Mouse (Mus musculus): ENCODE results near the gene Trim41. TPM values are rescaled to one million over a fixed set of nuclear protein-coding genes. Genes with fewer than 3 reads are reported as not detected.

Trim41 gene
- total RNA-seq, 2 experiments from 2014 or later = 12.6 to 72.7 TPM

DNA sequence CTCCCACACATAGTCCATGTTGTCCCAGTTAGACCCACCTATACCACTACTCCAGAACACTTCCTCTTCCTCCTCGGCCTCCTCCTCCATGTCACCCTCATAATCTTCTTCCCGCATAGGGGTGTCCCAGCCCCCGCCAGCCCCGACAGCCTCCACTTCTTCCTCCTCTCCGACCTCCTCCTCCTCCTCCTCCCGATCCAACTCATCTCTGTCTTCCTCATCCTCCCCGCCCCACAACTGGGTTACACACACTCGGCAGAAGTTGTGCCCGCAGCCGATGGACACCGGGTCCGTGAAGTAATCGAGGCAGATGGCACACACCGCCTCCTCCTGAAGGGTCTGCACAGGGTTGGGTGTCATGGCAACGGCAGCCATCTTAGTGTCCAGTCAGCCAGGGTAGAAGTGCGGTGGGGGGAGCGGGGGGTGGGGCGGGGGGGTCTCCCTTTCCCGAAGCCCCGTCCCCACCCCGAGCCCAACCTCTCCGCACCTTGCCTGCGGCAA lies 822 bp downstream of the Trim41 start:
- peak; percentile 14 for ATAC-seq (replicated peaks; ENCODE audit: poor library complexity)

DNA sequence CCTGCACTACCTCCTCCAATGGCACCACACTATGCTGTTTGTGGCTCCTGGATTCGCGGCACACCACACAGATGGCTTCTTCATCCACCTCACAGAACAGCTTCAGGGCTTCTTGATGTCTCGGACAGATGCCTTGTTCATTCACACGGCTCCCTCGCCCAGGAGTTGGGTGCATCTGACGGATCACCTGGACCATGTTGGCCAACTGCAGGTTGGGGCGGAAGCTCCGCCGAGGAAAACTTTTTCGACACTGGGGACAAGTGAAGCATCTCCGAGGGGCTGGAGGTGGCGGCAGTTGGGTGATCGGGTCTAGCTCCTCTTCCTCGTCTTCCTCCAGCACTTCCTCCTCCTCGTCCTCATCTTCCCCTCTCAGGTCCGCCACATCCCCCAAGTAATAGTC lies 1.3 kb downstream of the Trim41 start:
- ATAC-seq (replicated peaks; ENCODE audit: poor library complexity) = no peak

DNA sequence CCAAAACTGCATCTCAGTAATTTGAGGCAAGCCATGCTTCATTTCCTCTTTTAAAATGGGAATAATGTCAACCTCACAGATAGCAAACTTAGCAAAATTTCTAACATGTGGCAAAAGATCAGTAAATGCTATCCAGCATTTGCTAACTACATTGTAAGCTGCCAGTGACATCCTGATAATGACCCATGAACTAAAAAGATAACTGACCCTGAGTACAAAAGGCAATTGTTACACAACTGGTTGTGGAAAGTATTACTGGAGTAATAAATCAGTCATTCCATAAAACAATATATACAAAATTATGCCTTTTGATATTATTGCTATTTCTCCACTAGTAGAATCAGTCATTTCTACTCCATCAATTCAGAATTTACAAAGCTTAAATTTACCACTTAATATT lies 3.4 kb downstream of the Trim41 start:
- no peak for ATAC-seq (replicated peaks; ENCODE audit: poor library complexity)

DNA sequence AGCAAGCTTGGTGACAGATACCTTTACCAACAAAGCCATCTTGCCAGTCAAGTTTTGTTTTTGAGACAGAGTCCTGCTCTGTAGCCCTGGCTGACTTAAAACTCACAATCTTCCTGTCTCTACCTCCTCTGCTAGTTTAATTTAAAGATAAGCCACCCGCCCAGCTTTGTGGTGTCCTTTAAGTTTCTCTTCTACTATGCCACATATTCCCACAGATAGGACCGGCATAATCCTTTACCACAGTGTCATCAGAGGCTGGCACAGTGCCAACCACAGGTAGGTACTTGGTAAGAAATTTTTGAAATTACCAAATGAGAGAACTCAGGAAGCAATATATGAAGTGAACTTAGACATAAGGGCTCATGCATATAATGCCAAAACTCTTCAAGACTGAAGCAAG lies 7.0 kb downstream of the Trim41 start:
- 0 out of 2 replicates have a peak, but pooled peaks have one; percentile 9 for ATAC-seq (replicated peaks; ENCODE audit: poor library complexity)

DNA sequence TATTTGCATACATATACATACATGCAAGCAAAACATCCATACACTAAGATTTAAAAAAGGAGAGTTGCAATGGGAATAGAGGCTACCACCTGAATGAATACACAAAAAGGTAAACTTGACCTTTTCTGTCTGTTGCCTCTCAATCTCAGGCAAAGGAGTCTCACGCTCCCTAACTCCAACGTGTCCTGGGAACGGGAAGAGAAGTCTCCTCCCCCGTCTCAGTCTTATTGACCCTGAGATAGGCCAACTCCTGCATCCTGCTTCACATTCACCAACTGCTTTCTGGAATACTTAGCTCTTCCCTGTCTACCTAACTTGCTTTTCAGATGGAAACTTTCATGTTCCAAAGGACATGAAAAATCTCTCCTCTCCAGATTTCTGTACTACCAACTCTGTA lies 7.7 kb downstream of the Trim41 start:
- no peak for ATAC-seq (replicated peaks; ENCODE audit: poor library complexity)

DNA sequence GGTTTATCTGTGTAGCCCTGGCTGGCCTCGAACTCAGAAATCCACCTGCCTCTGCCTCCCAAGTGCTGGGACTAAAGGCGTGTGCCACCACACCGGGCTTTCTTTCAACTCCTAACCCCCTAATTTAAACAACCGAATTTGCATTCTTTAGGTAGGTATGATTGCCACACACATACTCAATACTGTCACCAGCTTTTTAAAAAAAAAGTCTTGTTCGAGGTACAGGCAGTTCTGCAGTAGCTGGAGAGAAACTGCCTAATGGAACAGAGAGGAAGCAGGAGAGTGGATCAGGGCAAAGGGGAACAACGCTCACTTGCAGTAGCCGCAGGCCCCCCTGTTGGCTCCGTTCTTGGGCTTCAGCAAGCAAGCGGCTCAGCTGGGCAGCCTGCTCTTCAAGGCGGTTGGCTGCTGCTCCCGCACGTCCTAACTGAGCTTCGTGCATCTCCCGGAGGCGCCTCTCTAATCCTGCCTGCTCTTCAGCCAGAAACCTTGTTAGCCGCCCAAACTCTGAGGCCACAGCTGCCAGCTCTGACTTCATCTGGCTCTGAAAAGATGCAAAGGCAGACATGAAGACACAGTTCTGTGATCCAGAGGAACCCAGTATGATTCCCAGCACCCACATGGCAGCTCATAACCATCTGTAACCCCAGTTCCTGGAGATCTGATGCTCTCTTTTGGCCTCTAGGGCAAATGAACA lies 8.3 kb downstream of the Trim41 start:
- ATAC-seq (replicated peaks; ENCODE audit: poor library complexity) = 0 out of 2 replicates have a peak, but pooled peaks have one; percentile 5

DNA sequence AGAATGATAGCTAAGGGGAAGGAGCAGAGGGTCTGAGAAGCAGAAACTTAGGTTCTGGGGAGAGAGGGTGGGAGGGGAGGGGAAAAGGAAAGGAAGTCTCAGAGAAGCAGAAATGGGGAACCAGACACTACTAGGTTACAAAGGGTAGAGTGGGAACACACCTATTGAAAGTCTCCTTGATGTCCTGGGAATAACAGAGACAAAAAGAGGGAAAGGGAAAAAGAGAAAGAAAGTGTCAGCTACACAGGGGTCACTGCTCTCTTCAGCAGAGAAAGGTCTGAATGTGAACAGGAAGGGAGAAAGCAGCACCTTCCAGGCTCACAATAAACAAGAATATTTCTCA lies 8.9 kb downstream of the Trim41 start:
- ATAC-seq (replicated peaks; ENCODE audit: poor library complexity) = no peak

DNA sequence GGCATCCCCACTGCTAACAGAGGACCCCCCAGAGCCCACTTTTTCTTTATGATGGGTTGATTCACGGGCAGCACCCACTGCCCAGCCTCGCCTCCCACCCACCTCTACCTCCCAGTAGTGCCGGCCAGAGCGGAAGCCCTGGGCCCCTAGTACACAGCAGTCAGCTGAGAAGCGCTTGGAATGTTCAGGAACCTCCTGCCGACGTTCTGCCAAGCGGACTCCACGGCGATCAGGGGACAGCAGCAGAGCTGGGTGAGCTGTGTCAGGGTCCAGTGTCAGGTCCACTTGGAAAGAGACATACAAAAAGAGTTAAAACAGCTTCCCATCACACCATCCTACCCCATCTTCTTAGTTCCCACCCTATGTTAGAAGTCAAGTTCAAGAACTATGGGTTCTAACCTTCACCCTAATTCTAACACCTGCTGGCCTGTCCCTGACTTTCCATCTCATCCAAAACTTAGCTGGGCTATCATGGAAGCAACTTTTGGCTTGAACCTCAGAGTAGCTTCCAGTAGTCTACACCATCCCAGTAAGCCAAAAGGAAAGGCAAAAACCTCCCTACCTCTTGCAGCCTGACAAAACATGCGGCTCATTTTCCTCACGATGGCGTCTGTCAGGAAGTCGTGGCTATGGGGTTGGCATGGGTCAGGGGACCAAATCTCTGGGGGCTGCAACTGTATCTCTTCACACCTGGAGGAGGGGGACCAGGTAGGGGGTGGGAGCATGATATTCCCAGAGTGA lies 9.4 kb downstream of the Trim41 start:
- peak; percentile 5; the same call in 1 of the 2 replicates for ATAC-seq (replicated peaks; ENCODE audit: poor library complexity)

DNA sequence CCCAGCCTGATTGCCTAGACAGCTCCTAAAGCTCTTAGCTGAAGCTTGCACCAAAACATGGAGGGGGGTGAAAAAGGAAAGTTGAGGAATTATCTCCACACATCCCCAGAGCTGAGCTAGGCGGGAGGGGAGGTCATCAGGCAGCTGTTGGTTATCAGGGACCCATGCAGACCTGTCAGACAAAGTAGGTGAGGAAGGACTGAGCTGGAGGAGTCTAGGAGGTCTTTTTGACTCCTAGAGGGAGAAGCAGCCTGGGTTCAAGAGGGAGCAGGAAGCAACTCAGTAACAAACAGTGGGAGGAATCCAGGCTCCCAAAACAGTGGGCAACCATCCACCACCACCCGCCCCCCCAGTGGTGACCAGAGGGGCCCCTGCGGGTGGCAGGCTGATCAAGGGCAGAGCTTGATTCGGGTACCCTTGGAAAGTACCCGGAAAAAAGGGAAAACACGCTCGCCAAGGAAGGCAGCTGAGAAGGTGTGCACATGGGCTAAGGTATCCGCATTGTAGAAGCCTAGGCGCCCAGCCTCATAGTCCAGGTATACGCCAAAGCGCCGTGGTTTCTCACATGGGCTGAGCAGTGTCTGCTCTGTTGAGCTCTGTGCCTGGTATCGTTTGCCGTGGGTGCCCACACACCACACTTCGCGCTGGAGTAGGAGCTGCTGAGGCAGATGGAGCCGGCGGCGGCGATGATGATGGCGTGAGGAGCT lies 10.1 kb downstream of the Trim41 start:
- peak; percentile 38 for ATAC-seq (replicated peaks; ENCODE audit: poor library complexity)

DNA sequence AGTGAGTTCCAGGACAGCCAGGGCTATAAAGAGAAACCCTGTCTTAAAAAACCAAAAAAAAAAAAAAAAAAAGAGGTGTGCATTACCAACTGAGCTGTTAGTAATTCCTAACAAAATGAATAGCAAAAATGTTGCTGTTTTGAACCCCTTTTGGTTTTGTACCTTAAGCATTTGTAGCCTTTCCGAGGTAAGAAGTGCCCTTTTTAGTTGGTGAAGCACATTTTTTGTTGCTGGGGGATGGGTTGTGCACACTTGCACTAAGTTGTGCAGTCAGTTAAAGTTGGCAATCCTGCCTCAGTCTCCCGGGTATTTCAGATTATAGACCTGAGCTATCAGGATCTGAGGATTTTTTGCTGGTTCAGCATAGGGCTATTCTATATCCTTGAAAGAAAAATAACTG lies 12.2 kb downstream of the Trim41 start:
- no peak for ATAC-seq (replicated peaks; ENCODE audit: poor library complexity)

DNA sequence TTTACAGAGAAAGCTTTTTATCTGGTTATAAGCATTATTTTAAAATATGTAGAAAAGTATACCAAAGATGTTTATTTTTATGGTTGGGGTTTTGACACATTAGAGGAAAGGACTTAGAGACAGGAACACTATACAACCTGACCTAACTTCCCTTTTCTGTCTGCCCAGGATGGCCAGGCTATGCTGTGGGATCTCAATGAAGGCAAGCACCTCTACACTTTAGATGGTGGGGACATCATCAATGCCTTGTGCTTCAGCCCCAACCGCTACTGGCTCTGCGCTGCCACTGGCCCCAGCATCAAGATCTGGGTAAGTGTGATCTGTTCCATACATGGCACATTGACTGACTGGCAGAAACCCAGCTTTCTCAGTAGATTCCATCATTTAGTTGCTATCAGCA lies 13.2 kb downstream of the Trim41 start:
- ATAC-seq (replicated peaks; ENCODE audit: poor library complexity) = no peak

DNA sequence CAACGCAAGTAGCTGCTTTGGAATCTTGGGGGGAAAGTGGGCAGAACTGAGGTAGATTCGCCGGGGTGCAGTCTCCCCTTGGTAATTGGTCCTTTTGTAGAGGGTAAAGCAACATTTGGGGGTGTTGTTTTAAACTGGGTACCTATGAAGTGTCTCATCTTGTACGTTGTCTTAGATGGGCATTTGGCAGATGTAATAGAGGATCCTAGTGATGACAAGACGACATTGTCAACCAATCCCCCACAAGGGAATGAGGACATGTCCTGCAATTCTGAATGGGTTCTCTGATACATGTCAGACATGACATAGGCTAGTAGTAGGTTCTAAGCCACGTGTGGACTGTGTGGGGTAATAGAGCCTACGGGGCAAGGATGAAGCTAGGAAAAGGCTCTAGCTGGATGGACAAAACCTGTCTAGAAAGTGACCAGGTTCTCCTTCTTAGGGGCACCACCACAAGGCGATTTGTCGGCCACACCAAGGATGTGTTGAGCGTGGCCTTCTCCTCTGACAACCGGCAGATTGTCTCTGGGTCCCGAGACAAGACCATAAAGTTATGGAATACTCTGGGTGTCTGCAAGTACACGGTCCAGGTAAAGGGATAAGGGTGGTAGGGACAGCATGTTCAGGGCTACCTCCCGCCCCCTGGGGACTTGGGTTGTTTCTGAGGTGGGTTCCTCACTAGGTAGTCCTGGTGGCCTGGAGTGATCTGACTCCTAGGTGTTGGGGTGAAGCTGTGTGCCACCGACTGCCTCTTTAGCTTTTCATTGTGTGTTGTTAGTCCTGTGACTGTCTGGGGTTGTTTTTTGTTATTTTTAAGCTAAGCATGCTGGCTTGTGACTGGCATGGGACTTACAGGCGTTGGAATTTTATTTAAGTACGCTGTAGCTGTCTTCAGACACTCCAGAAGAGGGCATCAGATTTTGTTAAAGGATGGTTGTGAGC lies 15.1 kb downstream of the Trim41 start:
- ATAC-seq (replicated peaks; ENCODE audit: poor library complexity) = no peak

DNA sequence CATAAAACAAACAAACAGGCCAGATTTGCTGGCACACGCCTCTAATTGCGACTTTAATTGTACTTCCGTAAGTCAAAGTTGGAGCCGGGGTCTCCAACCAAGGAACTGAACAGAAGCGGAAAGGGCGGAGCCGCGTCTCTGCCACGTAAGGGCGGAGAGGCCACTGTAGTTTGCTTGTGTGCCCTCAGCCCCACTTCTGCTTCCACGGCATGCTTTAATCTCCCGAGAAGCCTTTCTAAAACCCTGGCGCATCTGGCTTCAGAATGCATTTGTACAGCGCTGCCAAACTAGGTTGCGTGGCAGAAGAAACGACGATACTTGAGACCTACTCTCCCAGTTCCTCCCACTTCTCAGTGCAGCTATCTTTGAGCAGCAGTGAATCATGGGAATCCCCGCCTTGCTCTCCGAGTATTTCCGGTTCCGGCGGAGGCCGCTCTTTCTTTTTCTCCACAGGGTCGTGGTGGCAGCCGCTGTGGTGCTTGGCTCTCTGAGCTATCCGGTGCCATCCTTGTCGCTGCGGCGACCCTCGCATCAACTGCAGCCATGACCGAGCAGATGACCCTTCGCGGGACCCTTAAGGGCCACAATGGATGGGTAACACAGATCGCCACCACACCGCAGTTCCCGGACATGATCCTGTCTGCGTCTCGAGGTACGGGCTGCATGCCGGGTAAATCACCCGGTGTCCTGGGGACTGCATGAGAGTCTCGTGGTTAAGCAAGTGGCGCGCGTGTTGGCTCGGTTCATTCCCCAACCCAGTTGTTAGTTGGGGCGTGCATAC lies 17.0 kb downstream of the Trim41 start, which contains the start of gene Rack1:
Rack1 (plus strand) TSS at position 412 of the 781 bp plus-strand sequence.
- ATAC-seq (replicated peaks; ENCODE audit: poor library complexity) = peak; percentile 83

DNA sequence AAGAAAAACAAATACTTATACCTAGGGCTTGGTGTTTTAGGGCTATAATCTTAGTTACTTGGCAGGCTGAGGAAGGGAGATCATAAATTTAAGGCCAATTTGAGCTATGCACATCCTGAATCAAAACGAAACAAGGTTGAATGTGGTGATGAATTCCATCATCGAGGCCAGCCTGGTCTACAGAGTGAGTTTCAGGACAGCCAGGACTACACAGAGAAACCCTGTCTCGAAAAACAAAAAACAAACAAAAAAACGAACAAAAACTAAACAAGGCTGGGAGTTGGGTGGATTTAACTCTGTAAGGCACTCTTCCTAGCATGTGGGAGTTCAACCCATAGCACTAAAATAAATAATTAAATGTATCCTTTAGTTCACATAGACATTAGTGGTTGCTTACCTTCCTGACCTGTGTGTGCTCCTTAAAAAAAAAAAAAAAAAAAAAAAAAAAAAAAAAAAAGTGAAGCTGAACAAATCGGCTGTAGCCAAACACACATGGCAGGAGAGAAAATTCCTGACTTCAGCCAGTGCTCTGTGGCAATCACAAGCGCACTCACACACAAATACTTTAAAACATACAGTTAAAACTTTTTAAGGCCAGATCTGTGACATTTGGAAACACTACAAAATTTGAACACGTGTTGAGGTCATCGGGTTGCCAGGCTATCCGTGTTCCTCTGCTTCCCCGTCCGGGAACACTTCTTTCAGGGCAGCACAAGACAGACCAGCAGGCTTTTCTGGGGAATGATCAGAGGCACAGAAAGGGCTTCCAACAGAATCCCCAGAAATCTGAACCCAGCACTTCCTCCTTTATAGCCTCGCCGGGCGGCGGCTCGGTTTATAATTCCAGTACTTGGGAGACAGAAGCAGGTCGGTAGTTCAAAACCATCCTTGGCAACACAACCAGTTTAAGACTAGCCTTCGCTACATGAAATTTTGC lies 17.9 kb downstream of the Trim41 start:
- peak; percentile 1; the same call in 1 of the 2 replicates for ATAC-seq (replicated peaks; ENCODE audit: poor library complexity)

DNA sequence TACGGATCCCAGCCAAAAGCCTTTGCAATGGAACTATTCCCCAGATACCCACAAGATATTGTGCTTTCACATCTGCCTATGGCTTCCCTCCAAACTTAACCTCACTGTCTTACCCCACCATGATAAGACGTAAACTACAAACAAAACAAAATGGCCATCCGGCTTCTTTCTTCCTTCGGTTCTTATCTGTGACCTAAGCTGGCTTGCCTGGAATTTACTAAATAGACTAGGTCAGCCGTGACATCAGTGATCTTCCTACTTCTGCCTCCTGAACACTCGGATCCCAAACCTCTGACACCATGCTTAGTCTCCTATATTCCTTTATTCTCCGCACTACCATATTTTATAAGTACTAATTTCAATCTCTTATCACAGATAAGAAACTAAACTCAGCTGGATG lies 18.8 kb downstream of the Trim41 start:
- no peak for ATAC-seq (replicated peaks; ENCODE audit: poor library complexity)

DNA sequence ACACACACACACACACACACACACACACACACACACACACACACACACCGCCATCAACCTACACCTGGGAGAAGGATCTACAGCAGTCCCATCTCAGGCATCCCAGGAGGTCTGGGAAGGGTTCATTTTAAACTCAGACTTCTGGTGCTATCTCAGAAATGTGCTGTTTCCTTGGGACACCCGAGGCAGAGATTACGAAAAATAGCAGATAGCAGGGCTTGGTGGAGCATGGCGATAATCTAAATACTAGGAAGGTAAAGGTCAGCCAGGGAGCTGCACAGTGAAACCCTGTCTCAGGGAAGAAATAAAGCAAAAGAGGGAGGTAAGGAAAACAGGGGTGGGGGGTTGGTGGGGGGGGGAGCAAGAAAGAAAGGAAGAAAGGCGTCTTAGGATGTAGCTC lies 19.9 kb downstream of the Trim41 start:
- no peak for ATAC-seq (replicated peaks; ENCODE audit: poor library complexity)

DNA sequence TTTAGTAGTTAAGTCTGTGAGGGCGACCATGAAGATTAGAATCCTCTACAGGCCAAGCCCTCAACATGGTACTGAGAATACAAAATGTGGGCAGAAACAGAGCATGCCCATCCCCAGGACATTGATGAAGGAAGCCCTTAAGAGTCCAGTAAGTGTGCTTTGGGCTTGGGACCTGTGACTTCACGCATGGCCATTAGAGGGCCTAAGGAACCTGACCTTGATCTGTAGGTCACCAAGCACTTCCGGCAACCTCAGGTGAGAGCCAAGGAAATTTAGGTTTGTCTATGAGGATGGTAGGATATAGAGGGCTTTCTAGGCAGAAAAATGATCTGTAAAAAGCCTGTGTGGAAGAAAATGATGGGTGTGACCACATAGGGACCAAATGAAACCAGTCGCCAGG lies 20.9 kb downstream of the Trim41 start:
- ATAC-seq (replicated peaks; ENCODE audit: poor library complexity) = no peak

DNA sequence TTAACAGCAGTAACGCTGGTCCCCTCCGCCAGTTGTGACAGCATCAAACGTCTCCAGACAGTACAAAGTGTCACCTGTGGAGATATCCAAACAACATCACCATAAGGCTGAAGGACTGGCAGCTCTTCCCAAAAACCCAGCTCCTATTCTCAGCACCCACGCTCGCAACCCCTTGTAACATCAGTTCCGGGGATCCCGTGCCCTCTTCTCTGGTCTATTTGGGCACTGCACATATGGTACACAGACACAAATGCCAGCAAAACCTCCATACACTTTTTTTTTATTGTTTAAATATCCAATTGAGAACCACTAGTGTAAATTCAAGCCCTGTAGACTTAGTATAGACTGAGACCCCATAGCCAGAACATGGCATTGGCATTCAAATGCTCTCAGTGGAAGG lies 21.9 kb downstream of the Trim41 start:
- no peak for ATAC-seq (replicated peaks; ENCODE audit: poor library complexity)

DNA sequence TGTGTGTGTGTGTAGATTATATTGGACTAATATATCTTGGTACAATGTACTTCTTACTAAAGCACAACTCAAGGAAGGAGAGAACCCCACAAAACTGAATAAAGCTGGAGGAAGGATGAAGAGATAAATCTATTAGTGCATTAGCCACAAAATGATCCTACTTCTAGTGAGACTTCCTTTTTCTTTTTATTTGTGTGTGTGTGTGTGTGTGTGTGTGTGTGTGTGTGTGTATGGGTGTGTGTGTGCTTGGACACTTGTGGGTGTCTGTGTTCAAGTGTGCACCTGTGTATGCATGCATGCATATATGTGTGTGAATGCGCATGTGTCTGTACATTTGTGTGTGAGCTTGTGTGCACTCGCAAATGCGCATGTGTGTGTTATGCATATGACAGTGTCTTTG lies 24.0 kb downstream of the Trim41 start:
- ATAC-seq (replicated peaks; ENCODE audit: poor library complexity) = no peak

All from megakaryocyte progenitor cell, adult 5-6 weeks (primary cell).